Mouse (Mus musculus): ENCODE results near the gene Crebl2.

- TF ChIP-seq CTCF (IDR thresholded peaks at IDR 0.05; ENCODE audit: extremely low read depth, insufficient read depth, insufficient read length, insufficient replicate concordance) (no peak), POLR2A (IDR thresholded peaks at IDR 0.05; ENCODE audit: low read depth, low read length) (no peak)
Observed at GRCm38 (mm10) chr6:134849985-134850384, 20.0 kb downstream of the Crebl2 start.

Measured in spleen, adult 2 months (tissue).